Mouse (Mus musculus) neural tube, embryonic 11.5 days (tissue): ENCODE data around the gene Psen1. TPM values are rescaled to one million over a fixed set of nuclear protein-coding genes. Genes with fewer than 3 reads are reported as not detected.

ENCODE experiments used
- ATAC-seq: fragments of 200-750 bp; cut with Nextera tagmentation; 2 replicates; pipeline ENCODE4 v1.8.0; 2017; ENCODE audit warnings: moderate number of reproducible peaks, mild to moderate bottlenecking, moderate TSS enrichment, moderate library complexity; ENCODE audit not compliant: insufficient read depth, low FRiP score, low TSS enrichment
- DNase-seq: peaks from one replicate; pipeline ENCODE4 v3.0.0-alpha.2; 2015; ENCODE audit warnings: low spot score
- H3K27ac ChIP-seq: fragments of 300-500 bp; sonication (generic); 2 replicates; pipeline ENCODE4 v1.5.1; 2014; ENCODE audit warnings: low read depth, mild to moderate bottlenecking, low read length
- H3K27me3 ChIP-seq: fragments of 300-500 bp; sonication (generic); 2 replicates; pipeline ENCODE4 v1.6.1; 2014; ENCODE audit warnings: mild to moderate bottlenecking, low read length, mixed read lengths; ENCODE audit not compliant: control insufficient read depth, insufficient read depth
- H3K36me3 ChIP-seq: fragments of 300-500 bp; sonication (generic); 2 replicates; pipeline ENCODE4 v1.6.1; 2014; ENCODE audit warnings: mild to moderate bottlenecking, low read length, moderate library complexity, mixed read lengths; ENCODE audit not compliant: control insufficient read depth, insufficient read depth
- H3K4me1 ChIP-seq: fragments of 300-500 bp; sonication (generic); 2 replicates; pipeline ENCODE4 v1.6.1; 2014; ENCODE audit warnings: low read length, mixed read lengths; ENCODE audit not compliant: control insufficient read depth, insufficient read depth
- H3K4me2 ChIP-seq: fragments of 300-500 bp; sonication (generic); 2 replicates; pipeline ENCODE4 v1.6.1; 2014; ENCODE audit warnings: low read depth, mild to moderate bottlenecking, moderate library complexity
- H3K4me3 ChIP-seq: fragments of 300-500 bp; sonication (generic); 2 replicates; pipeline ENCODE4 v1.5.1; 2014; ENCODE audit warnings: low read depth, low read length
- H3K9ac ChIP-seq: fragments of 300-500 bp; sonication (generic); 2 replicates; pipeline ENCODE4 v1.6.1; 2014; ENCODE audit warnings: mild to moderate bottlenecking, low read length
- H3K9me3 ChIP-seq: fragments of 300-500 bp; sonication (generic); 2 replicates; pipeline ENCODE4 v1.6.1; 2016; ENCODE audit warnings: low read length; ENCODE audit not compliant: control insufficient read depth
- WGBS: fragments of 180-500 bp; shearing (Covaris S2); extraction: QIAGEN DNeasy Blood & Tissue Kit; methylation state at CpG from one replicate; pipeline ENCODE4 v1.1.7; 2014; 5-methylcytosine and 5-hydroxymethylcytosine counted together
- polyA plus RNA-seq: library from polyadenylated mRNA; unstranded; fragments of >200 nt; fragmentation: Nextera tagmentation; extraction: Ambion mirVana; gene quantifications from 2 replicates; pipeline ENCODE4 v1.2.1, GENCODE M21; 2014

Psen1 gene
- polyA plus RNA-seq, 1 experiment from 2014 or later, result 77.7 TPM

- Histone ChIP-seq H3K4me1 (peaks cover 16% of the 10 kb centered on the region), H3K36me3 (no peaks in the 10 kb centered on the region), H3K4me2 (no peak overlapping the region), H3K27me3 (no peaks in the 10 kb centered on the region; the same call in 1 of the 2 replicates), H3K4me3 (no peak overlapping the region), H3K9ac (no peak overlapping the region), H3K9me3 (no peaks in the 10 kb centered on the region), H3K27ac (no peak overlapping the region)
- WGBS, result 38% methylated on average over 4 of the region's 4 CpGs
- DNase-seq (no peak), ATAC-seq (no peak)
These were observed 74.8 kb downstream of the Psen1 start for GRCm38 (mm10) chr12:83762706-83763105.

- H3K4me3 ChIP-seq, result peak within 1 kb of the TSS; percentile 12; the same call in 1 of the 2 replicates
- no peaks in the 10 kb centered on the region for H3K36me3 ChIP-seq
- 15% methylated on average over 28 of the region's 31 CpGs for WGBS
- H3K27ac ChIP-seq, result no peak within 1 kb of the TSS
- no peak for ATAC-seq
- H3K4me2 ChIP-seq, result peak within 1 kb of the TSS; percentile 44
- 0 out of 2 replicates have a peak within 1 kb of the TSS, but pooled peaks have one; percentile 10 for H3K9ac ChIP-seq
- H3K4me1 ChIP-seq, result peaks cover 16% of the 10 kb centered on the region
- DNase-seq, result no peak
- no peaks in the 10 kb centered on the region for H3K9me3 ChIP-seq
- H3K27me3 ChIP-seq, result no peaks in the 10 kb centered on the region; the same call in 1 of the 2 replicates
These were observed 75.5 kb downstream of the Psen1 start, which contains the start of gene Papln for GRCm38 (mm10) chr12:83763311-83764043. Papln (plus strand) TSS chr12:83763634.

- H3K4me3 ChIP-seq, result 0 out of 2 replicates have a peak overlapping the region, but pooled peaks have one; percentile 12
- no peak overlapping the region for H3K27ac ChIP-seq
- no peak overlapping the region for H3K9ac ChIP-seq
- H3K27me3 ChIP-seq, result no peaks in the 10 kb centered on the region; the same call in 1 of the 2 replicates
- DNase-seq (peak; percentile 36), ATAC-seq (no peak)
- H3K4me1 ChIP-seq, result peaks cover 16% of the 10 kb centered on the region
- H3K4me2 ChIP-seq, result peak overlapping the region; percentile 44
- no peaks in the 10 kb centered on the region for H3K36me3 ChIP-seq
- 13% methylated on average over 14 of the region's 14 CpGs for WGBS
- H3K9me3 ChIP-seq, result no peaks in the 10 kb centered on the region
These were observed 76.1 kb downstream of the Psen1 start for GRCm38 (mm10) chr12:83764044-83764365.

GRCm38 (mm10) chr12:83764519-83764918 lies 76.6 kb downstream of the Psen1 start:
- H3K9me3 ChIP-seq, result no peaks in the 10 kb centered on the region
- H3K9ac ChIP-seq, result no peak overlapping the region
- DNase-seq (no peak), ATAC-seq (no peak)
- no peaks in the 10 kb centered on the region; the same call in 1 of the 2 replicates for H3K27me3 ChIP-seq
- H3K4me1 ChIP-seq, result peaks cover 16% of the 10 kb centered on the region
- H3K4me2 ChIP-seq, result no peak overlapping the region
- H3K27ac ChIP-seq, result no peak overlapping the region
- H3K4me3 ChIP-seq, result no peak overlapping the region
- 78% methylated on average over 10 of the region's 10 CpGs for WGBS
- H3K36me3 ChIP-seq, result no peaks in the 10 kb centered on the region

GRCm38 (mm10) chr12:83765965-83766603 lies 78.1 kb downstream of the Psen1 start:
- H3K4me2 ChIP-seq, result no peak overlapping the region
- H3K9me3 ChIP-seq, result no peaks in the 10 kb centered on the region
- H3K27ac ChIP-seq, result no peak overlapping the region
- no peak for ATAC-seq
- no peak for DNase-seq
- no peaks in the 10 kb centered on the region for H3K36me3 ChIP-seq
- H3K9ac ChIP-seq, result no peak overlapping the region
- 85% methylated on average over 13 of the region's 13 CpGs for WGBS
- no peaks in the 10 kb centered on the region; the same call in 1 of the 2 replicates for H3K27me3 ChIP-seq
- H3K4me3 ChIP-seq, result no peak overlapping the region
- H3K4me1 ChIP-seq, result peaks cover 20% of the 10 kb centered on the region

GRCm38 (mm10) chr12:83767833-83768232 lies 79.9 kb downstream of the Psen1 start:
- H3K4me2 ChIP-seq, result no peak overlapping the region
- H3K4me3 ChIP-seq, result no peak overlapping the region
- DNase-seq (no peak), ATAC-seq (no peak)
- H3K9ac ChIP-seq, result no peak overlapping the region
- H3K9me3 ChIP-seq, result no peaks in the 10 kb centered on the region
- H3K27ac ChIP-seq, result no peak overlapping the region
- H3K27me3 ChIP-seq, result no peaks in the 10 kb centered on the region; the same call in 1 of the 2 replicates
- H3K4me1 ChIP-seq, result peaks cover 13% of the 10 kb centered on the region
- no peaks in the 10 kb centered on the region for H3K36me3 ChIP-seq
- 63% methylated on average over 9 of the region's 9 CpGs for WGBS

GRCm38 (mm10) chr12:83768235-83768899 lies 80.4 kb downstream of the Psen1 start:
- 70% methylated on average over 14 of the region's 14 CpGs for WGBS
- H3K9me3 ChIP-seq, result no peaks in the 10 kb centered on the region
- no peak for DNase-seq
- no peak for ATAC-seq
- no peaks in the 10 kb centered on the region; the same call in 1 of the 2 replicates for H3K27me3 ChIP-seq
- peaks cover 11% of the 10 kb centered on the region for H3K4me1 ChIP-seq
- no peaks in the 10 kb centered on the region for H3K36me3 ChIP-seq
- H3K27ac ChIP-seq, result no peak overlapping the region
- H3K4me2 ChIP-seq, result no peak overlapping the region
- no peak overlapping the region for H3K4me3 ChIP-seq
- H3K9ac ChIP-seq, result no peak overlapping the region

GRCm38 (mm10) chr12:83770418-83771256 lies 82.7 kb downstream of the Psen1 start:
- H3K4me2 ChIP-seq, result peak overlapping the region; percentile 38
- no peaks in the 10 kb centered on the region for H3K27me3 ChIP-seq
- peaks cover 4% of the 10 kb centered on the region; the same call in 1 of the 2 replicates for H3K4me1 ChIP-seq
- H3K4me3 ChIP-seq, result no peak overlapping the region
- 7% methylated on average over 25 of the region's 25 CpGs for WGBS
- no peaks in the 10 kb centered on the region for H3K9me3 ChIP-seq
- ATAC-seq (peak; percentile 63), DNase-seq (peak; percentile 82)
- no peaks in the 10 kb centered on the region for H3K36me3 ChIP-seq
- no peak overlapping the region for H3K27ac ChIP-seq
- H3K9ac ChIP-seq, result no peak overlapping the region
